Mouse (Mus musculus) adrenal gland (tissue): ENCODE measurements around the gene Krt1.

Experiments used
- intact Hi-C: fragments of 180-260 bp; cut with DNase I; formaldehyde crosslinking; loops from one replicate; pipeline ENCODE4 v1.15.1; 2025
- long read RNA-seq, 2 experiments: library from polyadenylated mRNA; unstranded; transcript quantifications; one replicate each; pipeline ENCODE4 v2.0.0; 2020; ENCODE audit warnings: borderline replicate concordance in 1 of 2; ENCODE audit not compliant: insufficient replicate concordance in 1 of 2

The Krt1 gene
- long read RNA-seq, experiment 1 = 0 reads
- long read RNA-seq, experiment 2, partial matches to known transcripts = 0 of 1 reads
- long read RNA-seq, experiment 2, other reads (novel, unspliced or antisense) = 0 of 1 reads

DNA sequence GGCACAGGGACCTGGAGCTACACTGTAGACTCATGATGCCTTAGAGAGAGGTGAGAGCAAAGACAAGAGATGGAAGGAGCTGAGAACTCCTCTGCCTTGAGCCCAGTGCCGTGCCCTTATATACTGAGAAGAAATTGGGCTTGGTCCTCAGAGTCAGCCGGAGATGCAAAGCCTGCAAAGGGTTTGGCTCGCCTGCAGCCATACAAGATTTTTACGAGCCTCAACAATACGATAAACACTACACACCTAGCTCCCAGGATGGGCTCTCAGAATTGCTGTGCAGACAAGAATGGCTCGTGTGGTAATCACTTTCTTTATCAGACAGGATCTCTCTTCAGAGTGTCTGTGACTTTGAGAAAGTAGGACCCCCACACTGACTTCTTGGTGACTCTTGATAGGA lies at the start of gene Krt1:
Gene Krt1 (minus strand): TSS at position 101 of the 400 bp plus-strand sequence.
- intact Hi-C loops = no loop called here

DNA sequence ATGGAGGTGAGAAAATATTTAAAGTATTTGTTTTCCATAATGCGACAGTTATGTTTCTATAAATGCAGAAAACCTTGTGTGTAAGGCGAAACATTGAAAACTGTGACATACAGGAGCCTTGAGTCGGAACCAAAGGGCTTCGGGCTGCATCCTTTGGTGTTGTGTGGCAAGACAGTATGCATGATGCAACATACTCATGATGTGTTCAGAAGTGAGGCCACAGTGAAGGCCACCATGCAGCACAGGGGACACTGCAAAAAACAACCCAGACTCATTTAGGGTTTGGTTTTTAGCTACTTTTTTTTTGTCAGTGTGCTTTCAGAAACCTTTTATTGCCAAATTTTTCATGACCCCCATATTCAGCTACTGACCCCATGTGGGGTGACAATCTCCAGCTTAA lies 44.6 kb upstream of the Krt1 start:
- intact Hi-C loops = no loop called here

DNA sequence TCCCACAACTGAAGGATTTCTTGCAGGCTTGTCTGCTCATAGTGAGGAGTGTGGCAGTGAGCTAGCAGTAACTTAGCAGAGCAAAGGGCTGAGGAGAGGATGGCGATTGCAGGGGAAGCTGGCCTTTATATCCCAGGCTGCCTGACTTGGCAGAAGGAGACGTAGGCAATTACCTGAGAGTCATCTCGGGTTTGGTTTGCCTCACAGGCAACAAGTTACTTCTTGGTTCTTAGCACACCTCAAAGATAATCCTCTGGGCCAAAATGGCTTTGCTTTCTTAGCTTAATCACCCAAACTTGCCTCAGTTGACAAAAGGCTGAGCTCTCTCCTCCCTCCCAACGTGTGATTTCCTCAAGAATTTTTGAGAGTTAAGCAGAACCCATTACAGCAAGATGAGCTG lies 42.2 kb upstream of the Krt1 start, which contains the start of gene Krt76:
Gene Krt76 (minus strand): TSS at position 101 of the 400 bp plus-strand sequence.
- intact Hi-C loops = no loop called here

DNA sequence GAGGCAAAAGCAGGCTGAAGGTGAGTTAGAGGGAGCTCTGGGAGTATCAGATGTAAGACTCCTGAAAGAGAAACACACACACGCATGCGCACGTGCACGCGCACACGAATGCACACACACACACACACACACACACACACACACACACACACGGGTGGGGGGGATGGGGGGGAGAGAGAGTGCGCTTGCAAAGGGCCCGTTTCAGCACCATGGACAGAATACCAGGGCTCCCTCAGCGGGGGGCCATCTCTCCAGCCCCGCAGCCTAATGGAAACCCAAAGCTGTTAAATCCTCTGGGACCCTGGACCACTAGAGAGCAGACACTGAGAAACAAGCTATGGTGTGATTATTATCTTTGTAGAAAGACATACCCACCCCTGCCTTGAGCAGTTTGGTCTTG lies 29.2 kb upstream of the Krt1 start:
- intact Hi-C loops = no loop called here

DNA sequence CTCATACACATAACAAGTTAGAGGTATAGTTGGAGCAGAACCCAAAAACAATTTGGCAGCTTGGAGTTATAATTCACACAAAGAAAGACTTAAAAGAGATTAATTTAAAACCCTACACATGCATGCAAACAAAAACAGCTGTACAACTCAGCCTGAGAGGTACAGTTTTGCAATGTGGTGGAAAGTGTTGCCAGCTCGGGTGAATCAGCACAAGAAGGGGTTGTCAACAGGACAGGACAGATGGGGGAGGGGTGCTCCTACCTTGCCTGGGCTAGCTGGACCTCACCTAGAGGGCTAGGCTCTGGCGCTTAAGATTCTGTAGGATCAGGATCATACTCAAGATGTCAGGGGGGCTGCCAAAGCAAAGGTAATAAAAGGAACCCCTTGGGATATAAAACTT lies 27.4 kb upstream of the Krt1 start:
- intact Hi-C loops = no loop called here

DNA sequence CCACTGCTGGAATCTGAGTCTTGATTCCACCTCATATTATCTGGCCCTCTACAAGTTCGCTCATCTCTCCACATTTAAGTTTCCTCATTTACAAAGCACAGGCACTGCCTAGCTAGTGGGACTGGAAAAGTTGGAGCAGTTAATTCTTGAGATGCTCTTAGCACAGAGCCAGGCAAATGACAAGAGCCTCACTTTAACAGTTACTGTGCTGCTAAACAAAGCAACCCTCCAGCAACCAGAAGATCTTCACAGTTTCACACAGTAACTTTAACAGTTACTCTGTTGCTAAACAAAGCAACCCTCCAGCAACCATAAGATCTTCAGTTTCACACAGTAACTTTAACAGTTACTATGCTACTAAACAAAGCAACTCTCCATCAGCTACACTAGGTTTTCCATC lies 23.8 kb upstream of the Krt1 start:
- intact Hi-C loops = no loop called here

DNA sequence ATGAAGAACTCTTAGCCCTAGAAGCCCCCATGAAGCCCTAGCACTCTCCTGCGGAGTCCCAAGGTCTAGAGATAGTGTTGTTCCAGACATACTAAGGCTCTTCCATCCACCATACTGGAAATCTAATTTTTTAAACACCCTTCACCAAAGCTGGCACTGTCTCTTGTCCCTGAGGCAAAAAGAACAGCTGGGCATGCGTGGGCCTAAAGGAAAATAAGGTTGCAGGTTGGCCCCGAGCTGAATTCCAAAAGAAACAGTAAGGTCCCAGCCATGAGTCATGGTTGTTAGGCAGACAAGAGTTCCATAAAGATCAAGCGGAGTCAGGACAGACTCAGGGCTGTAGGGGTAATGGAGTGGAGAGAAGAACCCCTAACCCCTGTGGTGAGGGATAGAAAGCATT lies 22.6 kb upstream of the Krt1 start:
- intact Hi-C loops = no loop called here

DNA sequence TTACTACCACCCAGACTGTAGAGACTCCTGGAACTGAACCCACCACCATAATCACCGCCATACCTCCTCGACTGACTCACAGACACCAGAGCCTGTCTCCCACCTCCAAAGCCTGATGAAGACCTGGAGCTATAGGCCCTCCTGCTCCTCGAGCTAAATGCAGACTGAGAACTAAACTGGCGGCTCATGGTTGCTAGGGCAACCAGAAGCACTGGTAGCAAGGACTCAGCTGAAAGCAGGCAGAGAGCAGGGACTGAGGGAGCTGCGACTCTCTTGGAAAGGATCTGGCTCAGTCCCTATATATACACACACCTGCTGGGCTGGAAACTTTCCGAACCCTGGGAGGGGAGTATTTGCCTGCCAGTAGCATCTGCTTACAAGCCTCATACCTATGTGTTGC lies 18.8 kb upstream of the Krt1 start, which contains the start of gene Krt77:
Gene Krt77 (minus strand): TSS at position 275 of the 400 bp plus-strand sequence.
- intact Hi-C loops = no loop called here

DNA sequence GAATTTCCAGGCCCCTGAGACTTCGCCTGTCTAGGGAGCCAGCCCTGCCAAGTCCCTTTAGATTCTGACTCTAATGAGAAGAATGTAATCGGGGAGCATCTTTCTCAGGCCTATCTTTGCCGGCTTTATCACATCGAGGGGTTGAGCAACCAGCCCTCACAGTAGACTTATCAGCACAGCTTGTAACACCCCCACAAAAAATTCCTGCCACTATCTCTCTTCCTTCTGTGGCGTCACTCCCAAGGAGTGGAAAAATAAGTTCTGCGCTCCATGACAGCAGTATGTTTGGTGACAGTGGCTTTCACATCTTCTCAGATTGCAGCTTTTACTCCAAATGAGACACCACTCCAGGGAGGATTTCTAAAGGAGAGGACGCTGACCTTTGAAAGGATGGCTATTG lies 16.2 kb upstream of the Krt1 start:
- intact Hi-C loops = no loop called here

DNA sequence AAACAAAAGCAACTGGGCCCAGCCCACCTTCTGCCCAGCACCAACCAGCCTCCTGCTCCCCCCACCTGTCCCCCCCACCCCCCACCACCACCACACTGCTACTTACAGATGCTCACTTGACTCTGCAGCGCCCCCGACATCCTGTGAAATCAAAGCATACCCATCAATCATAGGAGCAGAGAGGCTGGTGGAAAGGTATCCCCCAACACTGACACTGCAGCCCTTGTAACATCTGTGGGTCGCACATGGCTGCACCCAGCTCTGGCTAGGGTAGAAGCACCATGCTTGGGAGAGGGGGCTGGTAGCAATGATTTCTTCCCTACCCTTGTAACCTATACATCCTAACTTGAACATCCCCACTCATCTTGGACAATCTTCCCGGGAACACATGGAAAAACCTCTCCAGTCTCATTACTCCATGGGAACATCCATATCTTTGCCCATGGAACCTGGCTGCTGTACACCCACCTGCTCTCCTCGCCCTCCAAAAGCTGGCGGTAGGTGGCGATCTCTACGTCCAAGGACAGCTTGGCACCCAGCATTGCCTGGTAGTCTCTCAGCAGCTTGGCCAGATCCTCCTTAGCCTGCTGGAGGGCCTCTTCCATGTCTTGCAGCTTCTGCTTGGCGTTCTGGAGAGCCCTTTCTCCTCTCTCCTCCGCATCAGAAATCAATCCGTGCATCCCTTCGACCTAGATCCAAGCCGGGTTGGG lies 10.0 kb upstream of the Krt1 start:
- intact Hi-C loops = no loop called here

DNA sequence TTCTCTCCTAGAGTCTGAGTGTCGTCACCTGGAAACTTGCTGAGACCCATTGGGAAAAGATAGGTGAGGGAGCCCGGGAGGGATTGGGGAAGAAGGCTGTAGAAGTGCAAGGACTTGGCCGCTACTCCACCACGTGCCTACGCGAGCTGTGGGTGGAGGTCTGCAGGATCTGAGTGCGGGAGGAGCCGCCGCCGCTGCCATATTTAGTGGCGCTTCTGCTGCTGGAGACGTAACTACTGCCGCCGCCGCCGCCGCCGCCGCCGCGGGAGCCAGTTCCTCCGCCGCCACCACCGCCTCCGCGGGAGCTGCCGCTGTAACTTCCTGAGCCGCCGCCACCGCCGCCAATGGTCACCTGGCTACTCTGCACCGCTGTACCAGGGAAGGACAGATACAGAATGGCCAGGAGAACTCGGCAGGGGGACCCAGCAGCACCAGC lies 9.2 kb upstream of the Krt1 start:
- intact Hi-C loops = no loop called here

DNA sequence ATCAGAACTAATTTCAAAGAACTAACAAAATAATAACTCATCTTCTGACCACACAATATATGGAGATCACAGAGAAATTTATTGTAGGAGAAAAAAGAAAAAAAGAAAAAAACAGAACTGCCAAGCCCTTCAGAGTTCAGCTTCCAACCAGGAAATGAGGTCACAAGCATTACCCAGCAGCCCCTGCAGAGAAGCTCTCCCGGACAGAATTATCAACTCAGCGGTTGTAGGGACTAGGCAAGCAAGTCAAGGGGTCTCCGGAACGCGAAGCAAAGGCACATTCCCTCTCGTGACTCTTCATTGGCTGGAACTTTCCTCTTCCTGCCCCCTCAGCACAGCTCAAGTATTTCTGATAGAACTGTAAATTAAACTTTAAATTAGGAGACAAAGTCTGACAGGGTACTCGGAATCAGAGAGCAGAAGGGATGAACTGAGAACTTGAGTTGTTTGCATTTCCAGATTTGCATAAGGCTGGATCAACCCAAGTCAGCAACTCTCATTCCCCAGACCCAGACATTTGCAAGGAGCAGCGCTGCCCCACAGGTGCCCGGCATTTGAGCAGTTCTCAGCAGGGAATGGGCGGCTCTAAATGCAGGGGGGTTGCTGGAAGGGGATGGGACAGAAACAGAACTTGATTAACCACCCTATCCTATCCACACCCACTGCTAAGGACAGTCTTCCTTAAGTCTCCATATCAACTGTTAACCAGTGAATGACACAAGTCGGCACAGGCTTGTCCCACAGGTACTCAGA lies 8.3 kb upstream of the Krt1 start:
- intact Hi-C loops = no loop called here

DNA sequence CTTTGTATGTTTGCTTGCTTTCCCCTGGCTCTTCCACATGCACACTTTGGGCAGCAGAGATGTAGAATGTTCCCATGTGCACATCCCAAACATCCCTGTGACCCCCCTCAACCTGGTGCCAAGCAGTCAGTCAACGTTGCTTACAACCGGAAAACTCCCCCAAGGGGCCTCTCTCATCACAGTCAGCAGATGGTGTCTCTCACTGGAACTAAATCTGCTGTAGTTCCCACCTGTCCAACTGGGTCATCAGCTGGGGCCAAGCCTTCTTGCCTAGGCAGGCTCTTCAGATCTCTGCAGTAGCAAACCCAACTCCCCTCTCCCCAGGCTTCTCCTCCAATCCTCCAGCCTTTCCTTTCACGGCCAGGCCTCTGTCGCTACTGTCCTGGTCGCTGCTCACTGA lies 6.1 kb upstream of the Krt1 start:
- intact Hi-C loops = no loop called here

DNA sequence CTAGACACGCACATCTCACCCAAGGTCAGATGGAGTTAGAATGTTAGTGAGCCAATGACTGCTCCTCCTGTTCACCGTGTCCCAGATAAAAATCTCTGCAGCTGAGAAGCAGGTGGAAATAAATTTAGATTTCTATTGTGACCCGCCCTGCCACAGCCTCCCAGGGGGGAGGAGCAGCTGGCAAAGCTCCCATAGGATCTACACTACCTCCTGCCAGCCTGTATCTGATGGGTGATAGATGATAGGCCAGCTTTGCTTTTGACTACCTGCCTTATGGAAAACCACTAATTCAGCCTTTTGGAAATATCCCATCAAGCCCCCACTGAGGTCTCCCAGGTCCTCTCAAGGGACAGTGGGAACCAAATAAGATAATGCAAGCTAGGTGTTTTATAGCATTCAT lies 5.1 kb upstream of the Krt1 start:
- intact Hi-C loops = no loop called here

DNA sequence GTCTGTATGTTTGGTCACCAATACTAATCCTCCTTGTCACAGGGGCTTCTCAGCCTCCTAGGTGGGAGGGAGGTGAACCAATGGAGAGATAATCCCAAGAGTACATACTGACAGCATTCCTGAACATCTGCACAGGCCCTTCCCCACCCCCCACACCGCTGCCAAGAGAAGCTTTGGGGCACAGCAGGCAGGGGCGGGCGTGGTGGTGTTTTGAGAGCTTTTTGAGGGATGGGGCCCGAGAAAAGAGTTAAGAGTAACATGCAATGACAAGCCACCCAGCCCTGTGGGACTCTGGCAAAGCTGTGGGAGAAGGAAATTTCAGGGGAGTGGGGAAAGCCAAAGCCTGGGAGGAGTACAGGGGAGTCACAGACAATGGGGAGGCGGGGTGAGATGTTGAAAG lies 3.7 kb upstream of the Krt1 start:
- intact Hi-C loops = no loop called here

DNA sequence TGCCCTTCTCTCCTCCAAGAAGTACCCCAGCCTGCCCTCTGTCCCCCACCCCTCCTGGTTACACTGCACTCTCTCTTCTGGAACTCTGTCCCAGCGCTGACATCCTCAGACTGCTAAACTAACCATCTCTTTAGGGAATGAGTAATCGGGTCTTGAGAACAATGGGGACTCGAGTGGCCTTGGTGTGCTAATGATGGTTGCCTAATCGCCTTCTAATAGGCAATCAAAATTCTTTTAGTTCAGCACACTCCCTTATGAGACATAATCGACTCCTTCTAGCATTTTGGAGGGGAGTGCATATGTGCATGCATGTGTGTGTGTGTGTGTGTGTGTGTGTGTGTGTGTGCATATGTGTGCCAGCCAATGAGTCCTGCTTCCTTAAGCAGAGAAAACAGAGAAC lies 2.0 kb upstream of the Krt1 start:
- intact Hi-C loops = no loop called here

DNA sequence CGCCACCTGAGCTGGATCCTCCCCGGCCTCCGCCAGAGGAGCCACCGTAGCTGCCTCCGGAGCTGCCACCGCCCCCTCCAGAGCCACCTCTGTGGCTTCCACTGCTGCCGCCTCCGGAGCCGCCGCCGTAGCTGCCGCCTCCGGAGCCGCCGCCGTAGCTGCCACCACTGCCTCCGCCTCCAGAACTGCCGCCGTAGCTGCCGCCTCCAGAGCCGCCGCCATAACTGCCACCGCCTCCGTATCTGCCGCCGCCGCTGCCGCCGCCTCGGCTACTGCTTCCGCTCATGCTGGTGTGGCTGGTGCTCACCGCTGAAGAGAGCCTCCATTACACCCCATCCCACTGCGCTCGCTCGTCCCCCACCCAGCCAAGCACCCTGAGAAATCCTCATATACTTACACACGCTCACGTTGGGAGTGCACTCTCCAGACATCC lies 4.6 kb downstream of the Krt1 start:
- intact Hi-C loops = no loop called here

DNA sequence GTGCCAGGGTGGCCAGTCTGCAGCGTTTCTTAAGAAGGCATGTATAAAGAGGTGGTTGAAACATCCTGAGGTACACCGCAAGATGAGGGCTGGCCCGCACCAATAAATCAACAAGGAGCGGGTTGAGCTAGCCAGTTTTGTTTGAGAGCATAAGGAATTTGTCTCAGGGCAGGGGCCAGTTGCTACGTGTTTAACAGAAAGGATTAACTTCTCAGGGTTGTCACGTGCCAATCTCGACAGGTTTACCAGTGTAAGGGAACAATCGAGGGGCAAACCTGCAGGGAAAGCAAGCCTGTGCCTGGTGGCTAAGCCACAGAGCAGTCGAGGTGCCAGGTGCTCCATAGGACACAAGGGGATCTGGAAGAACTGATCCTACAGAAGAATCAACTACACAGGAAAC lies 7.4 kb downstream of the Krt1 start:
- intact Hi-C loops = no loop called here

DNA sequence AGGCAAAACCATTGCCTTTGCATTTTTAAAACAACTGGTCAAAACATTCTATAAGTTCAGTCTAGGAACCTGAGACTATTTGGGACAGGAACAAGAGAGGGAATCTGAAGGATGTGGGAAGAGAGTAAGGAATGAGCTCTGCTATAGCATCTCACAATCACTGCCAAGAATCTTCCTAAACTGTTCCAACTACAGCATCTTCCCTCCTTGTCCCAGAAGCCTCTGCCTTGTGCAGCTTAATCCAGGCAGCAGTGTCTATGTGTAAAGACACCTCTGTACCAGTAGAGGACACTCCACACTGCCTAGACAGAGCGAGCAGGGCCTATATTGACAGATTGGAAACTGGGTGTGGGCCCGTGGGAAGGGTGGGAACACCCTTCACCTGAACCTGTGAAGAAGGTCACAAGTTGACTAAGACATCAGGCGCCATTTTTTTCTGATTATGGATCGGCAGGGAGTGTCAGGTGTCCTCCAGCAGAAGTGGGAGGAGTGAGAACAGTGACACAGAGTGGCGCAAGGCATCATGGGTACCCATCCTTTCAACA lies 15.7 kb downstream of the Krt1 start:
- intact Hi-C loops = no loop called here

DNA sequence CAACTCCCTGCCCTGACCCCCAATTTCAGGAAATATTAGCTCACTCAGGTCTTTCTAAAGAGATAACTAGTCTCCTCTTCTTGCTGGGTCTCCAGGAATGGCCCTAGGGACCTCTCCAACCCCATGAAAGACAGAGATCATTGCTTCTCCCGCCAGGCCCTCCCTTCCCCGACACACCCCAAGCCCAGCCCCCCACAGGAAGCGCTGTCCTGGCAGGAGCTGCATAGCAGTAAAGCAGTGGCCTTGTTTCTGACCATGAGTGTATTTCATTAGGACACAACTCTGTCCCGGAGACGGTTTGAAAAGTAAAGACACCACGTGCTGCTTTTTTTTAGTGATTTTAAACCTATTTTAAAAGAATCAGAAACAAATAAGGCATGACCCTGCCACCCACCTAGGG lies 17.5 kb downstream of the Krt1 start:
- intact Hi-C loops = no loop called here

DNA sequence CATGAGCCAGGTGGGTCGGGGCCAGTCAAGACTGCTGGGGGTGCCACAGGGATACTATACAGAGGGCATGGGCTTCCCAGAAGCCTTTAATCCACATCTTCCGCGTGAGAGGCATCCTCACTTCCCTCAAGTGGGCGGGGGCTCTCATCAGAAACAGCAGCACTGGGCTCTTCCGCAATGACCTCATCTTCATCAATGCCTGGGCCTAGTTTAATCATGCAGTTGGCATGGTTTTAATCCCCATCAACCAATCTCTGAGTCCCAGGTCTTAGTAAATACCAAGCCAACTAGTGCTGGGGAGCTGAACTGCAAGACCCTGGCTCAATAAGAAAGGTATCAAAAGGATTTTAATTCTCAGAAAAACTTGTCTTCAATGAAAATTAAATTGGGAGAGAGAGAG lies 21.2 kb downstream of the Krt1 start:
- intact Hi-C loops = no loop called here

DNA sequence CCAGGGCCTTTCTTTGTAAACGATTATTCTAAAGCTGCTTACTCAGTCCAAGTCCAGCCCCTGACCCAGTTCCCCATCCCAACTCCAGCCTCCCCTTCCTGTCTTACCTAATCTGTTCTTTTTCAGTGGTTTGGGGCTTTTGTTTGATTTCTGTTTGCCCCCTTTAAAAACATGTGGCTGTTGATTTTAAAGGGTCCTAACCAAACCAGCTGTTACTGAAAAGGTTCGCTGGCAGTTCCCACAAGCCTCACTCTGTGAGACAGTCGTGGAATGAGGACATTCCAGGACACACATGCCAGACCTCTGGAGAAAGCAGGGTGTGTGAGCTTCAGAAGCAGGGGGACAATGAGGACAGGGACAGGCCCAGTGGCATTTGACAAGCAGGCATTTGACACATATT lies 28.8 kb downstream of the Krt1 start:
- intact Hi-C loops = no loop called here
